Mouse (Mus musculus): Measurements from ENCODE around the gene H3f3a.

The H3f3a gene

GRCm38 (mm10) chr1:180821101-180821500, 7.4 kb upstream of the H3f3a start:
- no peak for DNase-seq

- DNase-seq = no peak
Observed at GRCm38 (mm10) chr1:180818000-180818399, 4.3 kb upstream of the H3f3a start.

DNA sequence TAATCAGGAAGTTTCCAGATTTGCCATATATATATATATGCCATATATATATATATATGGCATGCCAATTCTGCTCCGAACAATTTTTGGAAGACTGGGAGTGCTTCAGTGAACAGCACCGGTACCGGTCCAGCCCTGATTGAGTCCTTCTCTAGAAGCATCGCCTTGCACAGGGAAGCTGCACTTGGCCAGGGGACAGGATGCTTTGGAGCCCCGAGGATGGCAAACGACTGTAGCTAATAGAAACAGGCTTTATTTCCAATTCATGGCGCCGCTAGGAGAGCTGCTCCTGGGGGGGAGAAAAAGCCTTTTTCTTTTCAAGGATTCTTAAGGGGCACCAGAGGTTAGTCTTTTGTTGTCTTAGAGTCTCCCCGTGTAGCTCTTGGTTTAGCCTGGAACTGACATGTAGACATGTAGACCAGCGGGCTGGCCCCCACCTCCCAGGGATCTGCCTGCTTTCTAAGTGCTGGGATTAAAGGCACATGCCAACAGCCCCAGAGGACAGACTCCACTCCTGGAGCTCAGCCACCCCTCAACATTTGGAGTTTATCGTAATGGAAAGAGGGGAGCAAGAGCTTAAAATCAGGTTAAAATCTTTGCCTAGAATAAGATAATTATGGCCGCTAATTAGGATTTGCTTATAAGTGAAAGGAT, 1.8 kb upstream of the H3f3a start:
- peak; percentile 29 for DNase-seq

DNA sequence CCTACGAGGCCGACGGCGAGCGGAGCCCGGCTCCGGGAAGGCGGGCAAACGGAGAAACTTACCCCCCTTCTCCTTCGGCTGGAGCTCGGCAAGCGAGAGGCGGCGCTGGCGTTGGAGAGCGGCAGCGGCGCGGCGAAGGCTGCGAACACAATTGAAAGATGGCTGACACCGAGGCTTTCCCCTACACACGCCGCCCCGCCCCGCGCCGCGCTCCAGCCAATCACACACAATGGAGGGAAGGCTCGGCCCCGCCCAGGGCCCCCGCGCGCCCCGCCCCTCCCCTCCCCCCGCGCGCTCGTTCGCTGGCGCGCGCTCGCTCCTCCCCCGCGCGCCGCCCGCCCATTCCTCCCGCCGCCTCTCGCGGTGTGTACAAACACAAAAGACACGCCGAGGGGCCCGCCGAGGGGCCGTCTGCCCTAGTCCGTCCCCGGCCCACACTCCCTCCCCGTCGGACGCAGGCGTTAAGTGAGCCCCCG, 296 bp downstream of the H3f3a start:
- DNase-seq = peak; percentile 95

DNA sequence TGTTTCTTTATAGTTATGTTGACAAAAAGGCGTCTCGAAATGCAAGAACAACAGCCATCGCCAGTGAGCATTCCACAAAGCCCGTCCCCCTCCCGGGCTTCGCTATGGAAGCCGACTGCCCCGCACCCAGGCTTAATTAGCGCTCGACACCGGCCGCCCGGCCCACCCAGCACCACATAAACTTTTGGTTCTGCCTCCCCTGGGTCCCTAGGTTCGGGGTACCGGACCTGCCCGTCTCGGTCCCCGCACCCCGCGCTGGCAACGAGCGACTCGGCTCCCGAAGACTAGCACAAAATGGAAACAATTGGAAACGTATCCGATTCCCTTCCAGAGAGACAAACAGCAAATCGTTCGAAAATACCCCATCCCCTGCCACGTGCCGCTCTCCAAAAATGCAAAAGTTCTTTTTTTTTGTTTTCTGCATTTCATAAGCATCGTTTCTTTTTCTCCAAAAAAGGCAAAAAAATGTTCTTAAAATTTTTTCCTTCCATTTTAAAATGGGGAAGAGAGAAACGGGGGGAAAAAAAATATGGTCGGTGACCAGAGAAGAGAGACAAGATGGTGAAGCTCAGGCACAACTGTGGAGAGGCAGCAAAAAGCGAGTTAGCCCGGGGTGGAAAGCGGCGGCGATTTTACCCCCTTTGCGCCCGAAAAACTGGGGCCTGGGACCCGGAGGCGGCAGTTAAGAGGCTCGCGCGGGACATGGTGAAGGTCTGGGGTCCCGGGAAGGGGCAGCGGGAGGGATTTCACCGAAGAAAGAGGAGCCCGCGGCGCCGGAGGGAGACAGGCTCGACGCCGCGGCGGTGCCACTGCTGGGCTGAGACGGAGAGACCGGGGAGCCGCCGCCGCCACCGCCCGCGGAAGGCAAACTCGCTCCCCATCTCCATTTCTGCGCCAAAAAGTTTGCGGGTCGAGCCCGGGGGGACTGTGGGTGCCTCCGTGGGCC, 1.0 kb downstream of the H3f3a start:
- DNase-seq = peak; percentile 76

DNA sequence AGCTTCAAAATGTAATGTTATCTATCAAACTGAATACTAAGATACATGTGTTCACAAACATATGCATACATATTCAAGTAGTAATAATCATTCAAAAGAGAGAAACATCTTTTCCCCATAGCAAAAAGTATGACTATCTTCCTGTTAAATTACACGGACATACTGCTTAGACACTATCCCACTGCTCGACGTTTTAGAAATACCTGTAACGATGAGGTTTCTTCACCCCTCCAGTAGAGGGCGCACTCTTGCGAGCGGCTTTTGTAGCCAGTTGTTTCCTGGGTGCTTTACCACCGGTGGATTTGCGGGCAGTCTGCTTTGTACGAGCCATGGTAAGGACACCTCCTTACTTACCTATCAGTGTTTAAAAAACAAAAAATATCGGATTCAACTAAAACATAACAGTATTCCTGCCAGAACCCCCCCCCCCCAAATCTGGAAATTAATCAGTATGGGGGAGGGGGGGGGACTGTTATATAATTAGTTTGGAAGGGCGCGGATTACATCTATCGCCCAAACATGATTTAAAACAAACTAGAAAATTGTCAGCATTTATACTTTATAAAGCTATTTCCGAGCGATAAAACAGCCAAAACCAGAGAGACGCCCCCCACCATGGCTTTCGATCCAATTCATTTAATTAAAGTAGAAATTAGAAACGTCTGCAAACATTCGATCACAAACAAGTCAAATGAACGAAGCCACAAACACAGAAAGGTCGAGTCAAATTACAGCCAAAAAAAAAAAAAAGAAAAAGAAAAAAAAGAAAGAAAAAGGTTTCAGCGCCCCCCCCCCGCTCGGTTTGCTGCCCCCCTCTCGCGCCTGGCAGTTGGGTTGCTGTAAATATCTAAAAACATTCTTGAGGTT, 1.9 kb downstream of the H3f3a start:
- DNase-seq = peak; percentile 24

DNA sequence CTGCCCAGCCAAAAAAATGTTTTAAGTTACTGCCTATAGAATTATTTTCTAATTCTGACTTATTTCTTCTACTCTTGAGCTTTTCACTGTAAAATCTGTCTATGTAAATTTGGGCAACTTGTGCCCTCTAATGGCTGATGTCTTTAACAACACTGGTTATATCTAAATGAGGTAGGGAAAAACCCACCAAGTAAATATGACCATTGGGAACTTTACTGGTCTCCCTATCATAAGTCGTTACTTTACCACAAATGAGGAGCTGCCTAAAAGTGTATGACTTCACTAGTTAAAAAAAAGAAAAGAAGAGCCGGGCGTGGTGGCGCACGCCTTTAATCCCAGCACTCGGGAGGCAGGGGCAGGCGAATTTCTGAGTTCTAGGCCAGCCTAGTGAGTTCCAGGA, 2.8 kb downstream of the H3f3a start:
- peak; percentile 31 for DNase-seq

- no peak for DNase-seq
Observed at GRCm38 (mm10) chr1:180808831-180809230, 4.9 kb downstream of the H3f3a start.

DNA sequence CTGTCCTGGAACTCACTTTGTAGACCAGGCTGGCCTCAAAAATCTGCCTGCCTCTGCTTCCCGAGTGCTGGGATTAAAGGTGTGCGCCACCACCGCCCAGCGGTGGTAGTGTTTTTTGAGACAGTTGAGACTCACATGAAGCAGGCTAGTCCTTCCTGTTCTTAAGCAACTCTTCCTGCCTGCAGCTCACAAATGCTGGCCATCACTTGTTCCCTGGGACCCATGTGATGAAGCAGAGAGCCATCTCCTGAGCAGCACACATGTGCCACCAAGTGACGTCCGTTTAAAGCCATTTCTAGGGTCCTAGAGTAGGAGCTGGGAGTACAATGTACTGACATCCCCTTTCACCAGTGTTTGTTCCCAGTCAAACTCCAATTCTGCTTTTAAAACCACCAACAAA, 9.9 kb downstream of the H3f3a start:
- DNase-seq = no peak

- DNase-seq = no peak
Observed at GRCm38 (mm10) chr1:180801466-180801994, 12.2 kb downstream of the H3f3a start.

DNA sequence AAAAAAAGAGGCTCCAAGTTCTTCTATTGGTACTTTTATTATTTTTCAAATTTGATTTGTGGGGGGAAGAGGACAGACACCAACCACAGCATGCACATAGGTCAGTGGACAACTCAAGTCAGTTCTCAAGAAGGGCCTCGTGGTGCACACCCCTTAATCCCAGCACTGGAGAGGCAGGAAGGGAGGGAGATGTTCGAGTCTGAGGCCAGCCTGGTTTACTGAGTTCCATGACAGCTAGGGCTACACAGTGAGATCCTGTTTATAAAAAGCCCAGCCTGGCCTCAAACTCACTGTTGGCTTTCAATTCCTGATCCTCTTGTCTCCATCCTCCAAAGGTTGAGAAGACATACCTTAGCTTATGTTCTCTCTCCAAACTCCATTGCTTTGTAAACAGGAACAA, 12.9 kb downstream of the H3f3a start:
- no peak for DNase-seq

- DNase-seq = no peak
Observed at GRCm38 (mm10) chr1:180800022-180800421, 13.7 kb downstream of the H3f3a start.

DNA sequence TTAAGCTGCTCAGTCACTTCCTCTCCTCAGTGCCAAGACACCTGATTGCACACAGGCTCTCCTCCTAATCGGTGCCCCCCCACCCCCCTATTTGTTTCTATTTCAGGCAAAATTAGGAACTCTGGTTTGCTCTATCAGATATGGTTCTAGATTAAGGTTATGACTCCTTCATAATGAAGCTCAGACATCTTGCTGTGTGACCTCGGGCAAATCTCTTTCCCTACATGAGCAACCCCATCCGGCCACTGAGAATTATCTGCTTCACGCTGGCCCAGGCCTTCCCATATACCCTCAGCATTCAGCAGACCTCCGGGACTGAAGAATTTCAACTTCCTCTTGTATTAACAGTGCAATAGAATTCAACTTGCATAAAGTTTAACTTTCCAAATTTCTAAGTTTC, 14.5 kb downstream of the H3f3a start:
- no peak for DNase-seq

DNA sequence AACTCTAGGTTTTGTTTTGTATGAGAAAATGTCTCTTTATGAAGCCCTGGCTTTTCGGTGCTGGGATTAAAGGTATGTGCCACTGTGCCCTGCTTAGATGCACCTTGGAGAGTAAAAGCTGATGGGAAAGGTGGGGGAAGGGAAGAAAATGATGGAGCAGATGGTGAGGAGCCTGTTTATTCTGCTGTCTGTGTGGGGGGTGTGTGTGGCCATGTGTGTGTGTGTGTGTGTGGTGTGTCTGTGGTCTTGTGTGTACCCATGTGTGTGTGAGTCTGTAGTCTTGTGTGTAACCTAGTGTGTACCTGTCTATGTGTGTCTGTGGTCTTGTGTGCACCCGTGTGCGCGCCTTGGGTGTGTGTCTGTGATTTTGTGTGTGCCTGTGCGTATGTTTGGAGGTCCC, 15.1 kb downstream of the H3f3a start:
- DNase-seq = no peak

GRCm38 (mm10) chr1:180794170-180794569, 19.6 kb downstream of the H3f3a start:
- peak; percentile 83 for DNase-seq

DNA sequence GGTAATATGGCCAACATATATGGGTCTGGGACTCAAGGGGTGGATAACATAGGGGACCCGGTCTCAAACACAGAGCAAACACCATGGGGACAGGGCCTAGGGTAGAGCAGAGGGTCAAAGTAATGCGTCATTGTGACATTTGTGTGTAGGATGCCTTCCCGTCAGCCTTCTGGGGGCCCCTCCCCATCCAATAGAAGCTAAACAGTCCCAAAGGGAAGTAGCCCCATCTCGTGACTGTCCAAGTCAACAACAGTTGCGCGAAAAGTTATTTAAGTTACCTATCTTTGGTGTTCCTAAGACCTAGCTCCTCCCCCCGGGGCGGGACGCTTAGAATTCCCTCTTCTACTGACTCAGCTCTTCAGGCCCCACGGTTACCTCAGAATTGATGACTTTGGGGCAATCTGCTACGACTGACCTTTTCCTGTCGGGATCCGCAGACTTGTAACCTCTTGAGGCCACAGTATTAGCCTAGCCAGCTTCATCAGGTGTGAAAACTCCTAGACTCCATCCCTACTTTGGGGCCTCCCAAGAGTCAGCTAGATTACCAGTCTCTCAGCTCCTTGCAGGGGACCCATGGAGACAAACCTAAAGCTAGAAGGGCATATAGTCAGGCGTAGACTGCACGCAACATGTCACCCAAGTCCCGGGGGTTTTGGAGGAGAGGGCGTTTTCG, 20.2 kb downstream of the H3f3a start:
- DNase-seq = peak; percentile 59

- no peak for DNase-seq
Observed at GRCm38 (mm10) chr1:180792814-180793213, 20.9 kb downstream of the H3f3a start.

- DNase-seq = no peak
Observed at GRCm38 (mm10) chr1:180791821-180792480, 21.8 kb downstream of the H3f3a start.

DNA sequence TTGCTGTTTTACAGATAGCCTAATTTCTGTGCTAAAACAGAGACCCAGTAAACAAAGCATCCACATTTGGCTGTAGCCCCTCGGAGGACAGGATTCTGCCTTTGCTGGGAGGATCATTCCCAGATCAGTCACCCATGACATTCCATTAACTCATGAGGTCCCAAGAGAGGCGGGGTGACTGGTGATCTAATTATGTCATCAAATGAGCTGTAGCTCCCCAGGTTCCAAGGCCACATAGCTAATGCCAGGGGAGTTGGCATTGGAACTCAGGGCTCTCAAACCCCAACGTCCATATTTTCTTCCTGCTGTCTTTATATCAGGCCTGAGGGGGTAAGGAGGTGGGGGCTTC, 30.2 kb downstream of the H3f3a start:
- no peak for DNase-seq

GRCm38 (mm10) chr1:180782906-180783579, 30.7 kb downstream of the H3f3a start:
- no peak for DNase-seq

GRCm38 (mm10) chr1:180781250-180781649, 32.5 kb downstream of the H3f3a start:
- no peak for DNase-seq
